Mouse (Mus musculus) olfactory bulb, adult 2 months (tissue): ENCODE results near the gene Rbbp4. TPM values are rescaled to one million over a fixed set of nuclear protein-coding genes. Genes with fewer than 3 reads are reported as not detected.
A peak's percentile ranks its signal among the peaks of the same experiment; 100 is the strongest.

ENCODE experiments used
- H3K27ac ChIP-seq: fragments of 200-500 bp; 2 replicates; pipeline ENCODE4 v1.5.1; 2012; ENCODE audit warnings: low read depth, low read length; ENCODE audit not compliant: insufficient read depth
- H3K4me1 ChIP-seq: fragments of 200-500 bp; 2 replicates; pipeline ENCODE4 v1.6.1; 2012; ENCODE audit warnings: low read length; ENCODE audit not compliant: control insufficient read depth, insufficient read depth
- H3K4me3 ChIP-seq: fragments of 200-500 bp; 2 replicates; pipeline ENCODE4 v1.5.1; 2012; ENCODE audit warnings: mild to moderate bottlenecking, low read depth, low read length, moderate library complexity; ENCODE audit not compliant: insufficient read depth
- CTCF ChIP-seq: fragments of 200-500 bp; IDR thresholded peaks from 2 replicates; pipeline ENCODE4 v1.5.1; 2012; ENCODE audit warnings: low read depth, mild to moderate bottlenecking, low read length, moderate library complexity; ENCODE audit not compliant: insufficient read depth
- POLR2A ChIP-seq: fragments of 200-500 bp; IDR thresholded peaks from 2 replicates; pipeline ENCODE4 v1.6.1; 2012; ENCODE audit warnings: mild to moderate bottlenecking, low read depth, low read length, moderate library complexity; ENCODE audit not compliant: insufficient read depth
- WGBS: fragments of 180-500 bp; shearing (Covaris S2); methylation state at CpG from one replicate; pipeline ENCODE4 v1.1.7; 2018; 5-methylcytosine and 5-hydroxymethylcytosine counted together
- polyA plus RNA-seq: library from polyadenylated mRNA; stranded (reverse); fragments of >200 nt; gene quantifications from 2 replicates; pipeline ENCODE4 v1.2.4, GENCODE M21; 2012; ENCODE audit warnings: low replicate concordance; ENCODE audit not compliant: missing spikeins, insufficient read depth, insufficient read length

Gene Rbbp4
- polyA plus RNA-seq: not detected in 2 replicates

- peak within 1 kb of the TSS; percentile 84 for H3K4me3 ChIP-seq
- H3K4me1 ChIP-seq: peaks cover 2% of the 10 kb centered on the region; the same call in 1 of the 2 replicates
- peak within 1 kb of the TSS; percentile 99 for H3K27ac ChIP-seq
- WGBS: under 1% methylated on average over 73 of the region's 73 CpGs
- TF ChIP-seq CTCF (no peak), POLR2A (peak; percentile 55; the same call in 1 of the 2 replicates)
Observed at GRCm38 (mm10) chr4:129335216-129336074, at the start of gene Rbbp4, which contains the start of gene Zbtb8os. Gene Rbbp4, minus strand, starts transcription at chr4:129335370. Gene Zbtb8os, plus strand, starts transcription at chr4:129335695.

- Histone ChIP-seq H3K4me3 (no peak overlapping the region), H3K27ac (no peak overlapping the region), H3K4me1 (no peaks in the 10 kb centered on the region)
- no peak for TF ChIP-seq CTCF
- 38% methylated on average over 6 of the region's 6 CpGs for WGBS
Observed at GRCm38 (mm10) chr4:129384440-129384839, 49.3 kb upstream of the Rbbp4 start.

GRCm38 (mm10) chr4:129383586-129383985 is 48.4 kb upstream of the Rbbp4 start:
- TF ChIP-seq CTCF (no peak), POLR2A (no peak)
- Histone ChIP-seq H3K4me3 (no peak overlapping the region), H3K4me1 (no peaks in the 10 kb centered on the region), H3K27ac (no peak overlapping the region)
- 91% methylated on average over 3 of the region's 3 CpGs for WGBS

- no peak for TF ChIP-seq POLR2A
- TF ChIP-seq CTCF: no peak
- 93% methylated on average over 2 of the region's 2 CpGs for WGBS
- no peak overlapping the region for H3K27ac ChIP-seq
Observed at GRCm38 (mm10) chr4:129382488-129382887, 47.3 kb upstream of the Rbbp4 start.

GRCm38 (mm10) chr4:129382029-129382428 is 46.9 kb upstream of the Rbbp4 start:
- H3K4me3 ChIP-seq: no peak overlapping the region
- H3K4me1 ChIP-seq: no peaks in the 10 kb centered on the region
- 86% methylated on average over 9 of the region's 9 CpGs for WGBS
- no peak overlapping the region for H3K27ac ChIP-seq
- TF ChIP-seq POLR2A: no peak
- TF ChIP-seq CTCF: no peak

More at GRCm38 (mm10) chr4:129382488-129382887, 47.3 kb upstream of the Rbbp4 start:
- H3K4me1 ChIP-seq: no peaks in the 10 kb centered on the region
- no peak overlapping the region for H3K4me3 ChIP-seq

GRCm38 (mm10) chr4:129381148-129381547 is 46.0 kb upstream of the Rbbp4 start:
- WGBS: 86% methylated on average over 8 of the region's 8 CpGs
- no peak for TF ChIP-seq POLR2A
- TF ChIP-seq CTCF: no peak
- Histone ChIP-seq H3K27ac (no peak overlapping the region), H3K4me3 (no peak overlapping the region), H3K4me1 (no peaks in the 10 kb centered on the region)

GRCm38 (mm10) chr4:129379805-129380204 is 44.6 kb upstream of the Rbbp4 start:
- Histone ChIP-seq H3K27ac (no peak overlapping the region), H3K4me1 (no peaks in the 10 kb centered on the region), H3K4me3 (no peak overlapping the region)
- 92% methylated on average over 3 of the region's 3 CpGs for WGBS
- no peak for TF ChIP-seq CTCF
- TF ChIP-seq POLR2A: no peak

- peak within 1 kb of the TSS; percentile 89 for H3K4me3 ChIP-seq
- H3K4me1 ChIP-seq: no peaks in the 10 kb centered on the region
- under 1% methylated on average over 60 of the region's 65 CpGs for WGBS
- peak within 1 kb of the TSS; percentile 55 for H3K27ac ChIP-seq
- TF ChIP-seq CTCF (no peak), POLR2A (peak; percentile 29; the same call in 1 of the 2 replicates)
Observed at GRCm38 (mm10) chr4:129377601-129378390, 42.6 kb upstream of the Rbbp4 start, which contains the start of gene Zbtb8a. Gene Zbtb8a, minus strand, starts transcription at chr4:129378116.

DNA sequence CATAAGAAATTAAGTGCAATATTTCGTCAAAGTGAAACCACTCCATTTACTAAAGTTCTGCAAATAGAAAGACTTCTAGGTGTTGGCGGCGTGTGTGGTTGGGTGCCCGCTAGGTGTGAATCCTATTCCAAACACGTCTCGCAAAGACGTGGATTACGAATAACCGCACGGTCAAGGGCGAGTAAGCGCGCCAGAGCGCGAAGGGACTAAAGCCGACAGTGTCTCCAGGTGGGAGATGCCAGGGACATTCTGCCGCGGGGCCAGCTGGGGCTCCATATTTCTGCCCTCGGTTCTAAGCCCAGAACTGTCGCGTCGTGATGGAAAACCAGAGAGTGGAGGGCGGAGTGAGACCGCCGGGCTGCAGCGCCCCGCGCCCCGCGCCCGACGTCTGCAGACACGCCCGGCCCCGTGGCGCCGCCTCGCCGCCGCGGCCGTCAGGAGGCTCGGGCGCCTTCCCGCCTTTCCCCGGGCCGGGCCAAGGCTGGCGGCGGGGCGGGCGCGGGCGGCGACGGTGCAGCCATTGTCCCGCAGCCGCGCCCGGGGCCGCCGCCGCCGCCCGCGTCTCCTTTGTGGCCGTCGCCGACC is 41.9 kb upstream of the Rbbp4 start:
- H3K4me3 ChIP-seq: peak overlapping the region; percentile 89
- TF ChIP-seq CTCF: no peak
- no peak for TF ChIP-seq POLR2A
- H3K4me1 ChIP-seq: no peaks in the 10 kb centered on the region
- H3K27ac ChIP-seq: peak overlapping the region; percentile 55
- 1% methylated on average over 66 of the region's 68 CpGs for WGBS
